Mouse (Mus musculus) liver, adult 2 months (tissue): ENCODE measurements around the gene Slc43a2. TPM values are rescaled to one million over a fixed set of nuclear protein-coding genes. Genes with fewer than 3 reads are reported as not detected.

Experiments used
- DNase-seq: peaks from one replicate; pipeline ENCODE4 v3.0.0-alpha.2; 2011; ENCODE audit warnings: low read depth, low spot score; ENCODE audit errors: extremely low read depth
- H3K27ac ChIP-seq: fragments of 200-500 bp; replicated peaks from 2 replicates; pipeline ENCODE4 v1.5.1; 2012; ENCODE audit warnings: low read depth, mild to moderate bottlenecking, control low read depth, inconsistent platforms, low read length; ENCODE audit not compliant: insufficient read depth
- H3K27me3 ChIP-seq: fragments of 200-500 bp; 2 replicates; pipeline ENCODE4 v1.6.1; 2012; ENCODE audit warnings: mild to moderate bottlenecking, moderate library complexity, low read length, inconsistent platforms; ENCODE audit not compliant: control insufficient read depth, insufficient read depth
- H3K36me3 ChIP-seq: fragments of 200-500 bp; 2 replicates; pipeline ENCODE4 v1.6.1; 2012; ENCODE audit warnings: low read length, inconsistent platforms; ENCODE audit not compliant: control insufficient read depth, insufficient read depth
- H3K4me1 ChIP-seq: fragments of 200-500 bp; 2 replicates; pipeline ENCODE4 v1.6.1; 2011; ENCODE audit warnings: low read length; ENCODE audit not compliant: control insufficient read depth, insufficient read depth
- H3K4me3 ChIP-seq: fragments of 200-500 bp; 2 replicates; pipeline ENCODE4 v1.5.1; 2011; ENCODE audit warnings: low read depth, mild to moderate bottlenecking, control low read depth, low read length, moderate library complexity; ENCODE audit not compliant: insufficient read depth
- H3K79me2 ChIP-seq: fragments of 200-500 bp; 2 replicates; pipeline ENCODE4 v1.6.1; 2012; ENCODE audit warnings: inconsistent platforms, mild to moderate bottlenecking, low read length, moderate library complexity; ENCODE audit not compliant: control insufficient read depth, insufficient read depth
- H3K9ac ChIP-seq: fragments of 200-500 bp; 2 replicates; pipeline ENCODE4 v1.6.1; 2012; ENCODE audit warnings: low read depth, mild to moderate bottlenecking, control low read depth, inconsistent platforms, low read length
- CTCF ChIP-seq: fragments of 200-500 bp; IDR thresholded peaks from 2 replicates; pipeline ENCODE4 v1.5.1; 2011; ENCODE audit warnings: low read depth, low read length, control low read depth
- POLR2A ChIP-seq: fragments of 200-500 bp; IDR thresholded peaks from 2 replicates; pipeline ENCODE4 v1.6.1; 2011; ENCODE audit warnings: low read length, control low read depth; ENCODE audit not compliant: insufficient read depth; ENCODE audit errors: extremely low read depth
- WGBS: fragments of 180-500 bp; shearing (Covaris S2); methylation state at CpG from one replicate; pipeline ENCODE4 v1.1.7; 2018; 5-methylcytosine and 5-hydroxymethylcytosine counted together
- polyA plus RNA-seq: library from polyadenylated mRNA; depleted of rRNA; stranded (reverse); fragments of >200 nt; gene quantifications from 2 replicates; pipeline ENCODE4 v1.2.3, GENCODE M21; 2012
- total RNA-seq: library from RNA; depleted of rRNA; stranded (reverse); fragments of >200 nt; gene quantifications from 2 replicates; pipeline ENCODE4 v1.2.3, GENCODE M21; 2014

The Slc43a2 gene
- total and polyA plus RNA-seq, 2 experiments: 4.1 to 8.0 TPM

GRCm38 (mm10) chr11:75522793-75523192 lies 8.7 kb upstream of the Slc43a2 start:
- Histone ChIP-seq H3K4me3 (no peak overlapping the region), H3K27ac (no peak overlapping the region), H3K36me3 (peaks cover 29% of the 10 kb centered on the region), H3K9ac (no peak overlapping the region), H3K4me1 (no peaks in the 10 kb centered on the region), H3K27me3 (no peaks in the 10 kb centered on the region), H3K79me2 (no peaks in the 10 kb centered on the region)
- TF ChIP-seq POLR2A (no peak), CTCF (no peak)
- WGBS: 92% methylated on average over 2 of the region's 2 CpGs
- no peak for DNase-seq

GRCm38 (mm10) chr11:75525531-75526125 lies 5.9 kb upstream of the Slc43a2 start:
- peaks cover 28% of the 10 kb centered on the region for H3K36me3 ChIP-seq
- no peak for DNase-seq
- no peak overlapping the region for H3K27ac ChIP-seq
- TF ChIP-seq CTCF: no peak
- WGBS: 87% methylated on average over 15 of the region's 15 CpGs
- H3K27me3 ChIP-seq: no peaks in the 10 kb centered on the region
- no peak overlapping the region for H3K9ac ChIP-seq
- peaks cover 2% of the 10 kb centered on the region for H3K4me1 ChIP-seq
- no peaks in the 10 kb centered on the region for H3K79me2 ChIP-seq
- no peak overlapping the region for H3K4me3 ChIP-seq

GRCm38 (mm10) chr11:75526943-75527342 lies 4.6 kb upstream of the Slc43a2 start:
- Histone ChIP-seq H3K27me3 (no peaks in the 10 kb centered on the region), H3K79me2 (no peaks in the 10 kb centered on the region), H3K9ac (no peak overlapping the region), H3K36me3 (peaks cover 28% of the 10 kb centered on the region), H3K27ac (no peak overlapping the region), H3K4me3 (no peak overlapping the region), H3K4me1 (peaks cover 5% of the 10 kb centered on the region)
- 95% methylated on average over 6 of the region's 6 CpGs for WGBS
- TF ChIP-seq POLR2A (no peak), CTCF (no peak)
- DNase-seq: no peak

GRCm38 (mm10) chr11:75529771-75530170 lies 1.7 kb upstream of the Slc43a2 start:
- Histone ChIP-seq H3K4me1 (peaks cover 5% of the 10 kb centered on the region), H3K27me3 (no peaks in the 10 kb centered on the region), H3K9ac (no peak overlapping the region), H3K4me3 (no peak overlapping the region), H3K79me2 (no peaks in the 10 kb centered on the region), H3K27ac (no peak overlapping the region), H3K36me3 (peaks cover 15% of the 10 kb centered on the region; the same call in 1 of the 2 replicates)
- TF ChIP-seq CTCF (no peak), POLR2A (no peak)
- no peak for DNase-seq
- WGBS: 53% methylated on average over 4 of the region's 4 CpGs

GRCm38 (mm10) chr11:75530325-75530724 lies 1.2 kb upstream of the Slc43a2 start:
- Histone ChIP-seq H3K9ac (peak overlapping the region; percentile 78), H3K27ac (peak overlapping the region; percentile 45; the same call in 1 of the 2 replicates), H3K36me3 (peaks cover 11% of the 10 kb centered on the region; the same call in 1 of the 2 replicates), H3K4me1 (peaks cover 5% of the 10 kb centered on the region), H3K79me2 (no peaks in the 10 kb centered on the region), H3K4me3 (peak overlapping the region; percentile 86), H3K27me3 (no peaks in the 10 kb centered on the region)
- WGBS: under 1% methylated on average over 10 of the region's 10 CpGs
- DNase-seq: peak; percentile 49
- TF ChIP-seq CTCF (peak; percentile 97), POLR2A (no peak)

- Histone ChIP-seq H3K27me3 (no peaks in the 10 kb centered on the region), H3K4me3 (peak overlapping the region; percentile 86), H3K9ac (peak overlapping the region; percentile 78), H3K36me3 (peaks cover 10% of the 10 kb centered on the region; the same call in 1 of the 2 replicates), H3K27ac (peak overlapping the region; percentile 45), H3K79me2 (no peaks in the 10 kb centered on the region), H3K4me1 (peaks cover 5% of the 10 kb centered on the region)
- no peak for DNase-seq
- WGBS: 1% methylated on average over 31 of the region's 31 CpGs
- TF ChIP-seq POLR2A (no peak), CTCF (no peak)
Measured at GRCm38 (mm10) chr11:75530845-75531373, 585 bp upstream of the Slc43a2 start.
